Mouse (Mus musculus) intestine, embryonic 15.5 days (tissue): Measurements from ENCODE around the gene Sik2. TPM values are rescaled to one million over a fixed set of nuclear protein-coding genes. Genes with fewer than 3 reads are reported as not detected.

Experiments
- ATAC-seq: fragments of 200-750 bp; cut with Nextera tagmentation; 2 replicates; pipeline ENCODE4 v1.8.0; 2017; ENCODE audit warnings: moderate TSS enrichment, moderate library complexity
- H3K27ac ChIP-seq: fragments of 300-500 bp; sonication (generic); 2 replicates; pipeline ENCODE4 v1.5.1; 2015; ENCODE audit warnings: mild to moderate bottlenecking, inconsistent platforms
- H3K27me3 ChIP-seq: fragments of 300-500 bp; sonication (generic); replicated peaks from 2 replicates; pipeline ENCODE4 v1.6.1; 2015; ENCODE audit warnings: inconsistent platforms
- H3K36me3 ChIP-seq: fragments of 300-500 bp; sonication (generic); 2 replicates; pipeline ENCODE4 v1.6.1; 2015; ENCODE audit warnings: inconsistent platforms
- H3K4me1 ChIP-seq: fragments of 300-500 bp; sonication (generic); replicated peaks from 2 replicates; pipeline ENCODE4 v1.6.1; 2015; ENCODE audit warnings: inconsistent platforms
- H3K4me2 ChIP-seq: fragments of 300-500 bp; sonication (generic); replicated peaks from 2 replicates; pipeline ENCODE4 v1.6.1; 2015; ENCODE audit warnings: mild to moderate bottlenecking, inconsistent platforms
- H3K4me3 ChIP-seq: fragments of 300-500 bp; sonication (generic); replicated peaks from 2 replicates; pipeline ENCODE4 v1.5.1; 2015; ENCODE audit warnings: inconsistent platforms
- H3K9ac ChIP-seq: fragments of 300-500 bp; sonication (generic); 2 replicates; pipeline ENCODE4 v1.6.1; 2015; ENCODE audit warnings: inconsistent platforms
- H3K9me3 ChIP-seq: fragments of 300-500 bp; sonication (generic); 2 replicates; pipeline ENCODE4 v1.6.1; 2016; ENCODE audit warnings: inconsistent platforms
- WGBS: fragments of 180-500 bp; shearing (Covaris S2); methylation state at CpG from one replicate; pipeline ENCODE4 v1.1.7; 2015; 5-methylcytosine and 5-hydroxymethylcytosine counted together
- polyA plus RNA-seq: library from polyadenylated mRNA; unstranded; fragments of >200 nt; fragmentation: Nextera tagmentation; extraction: Ambion mirVana; gene quantifications from 2 replicates; pipeline ENCODE4 v1.2.1, GENCODE M21; 2015

The Sik2 gene
- polyA plus RNA-seq, 1 experiment from 2014 or later, result 14.6 TPM

DNA sequence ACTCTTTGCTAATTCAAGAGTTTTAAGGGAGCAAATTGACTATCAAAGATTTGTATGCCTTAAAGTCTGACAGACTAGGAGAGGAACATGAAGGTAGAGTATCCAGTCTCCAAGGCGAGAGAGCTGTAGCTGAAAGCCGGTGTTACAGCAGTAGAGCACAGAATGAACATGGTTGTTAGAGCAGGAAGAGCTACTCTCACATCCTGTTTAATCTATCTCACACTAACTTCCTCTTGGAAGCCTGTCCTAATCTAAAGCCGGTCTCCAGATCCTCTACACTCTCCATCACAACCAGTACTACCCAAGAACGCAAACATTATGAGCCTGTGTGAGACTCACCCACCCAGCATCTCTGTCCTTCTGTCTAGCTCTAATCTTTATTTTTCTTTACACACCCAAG, 38.5 kb downstream of the Sik2 start:
- WGBS, result 71% methylated on average over 4 of the region's 4 CpGs
- ATAC-seq, result no peak
- no peaks in the 10 kb centered on the region for H3K36me3 ChIP-seq
- H3K4me1 ChIP-seq, result no peaks in the 10 kb centered on the region
- H3K9ac ChIP-seq, result no peak overlapping the region
- H3K9me3 ChIP-seq, result no peaks in the 10 kb centered on the region
- no peak overlapping the region for H3K4me2 ChIP-seq
- no peak overlapping the region for H3K4me3 ChIP-seq
- no peak overlapping the region for H3K27ac ChIP-seq
- H3K27me3 ChIP-seq, result no peaks in the 10 kb centered on the region

- Histone ChIP-seq H3K4me3 (no peak overlapping the region), H3K4me2 (no peak overlapping the region), H3K27me3 (no peaks in the 10 kb centered on the region), H3K4me1 (no peaks in the 10 kb centered on the region), H3K27ac (no peak overlapping the region), H3K36me3 (no peaks in the 10 kb centered on the region), H3K9ac (no peak overlapping the region), H3K9me3 (no peaks in the 10 kb centered on the region)
- WGBS, result 89% methylated on average over 3 of the region's 3 CpGs
- no peak for ATAC-seq
Measured at GRCm38 (mm10) chr9:50969266-50969665, 39.6 kb downstream of the Sik2 start.

- no peak overlapping the region for H3K9ac ChIP-seq
- no peak overlapping the region for H3K27ac ChIP-seq
- WGBS, result 68% methylated on average over 2 of the region's 2 CpGs
- no peaks in the 10 kb centered on the region for H3K9me3 ChIP-seq
- H3K27me3 ChIP-seq, result no peaks in the 10 kb centered on the region
- no peaks in the 10 kb centered on the region for H3K4me1 ChIP-seq
- no peak for ATAC-seq
- H3K4me3 ChIP-seq, result no peak overlapping the region
- H3K36me3 ChIP-seq, result no peaks in the 10 kb centered on the region
- no peak overlapping the region for H3K4me2 ChIP-seq
Measured at GRCm38 (mm10) chr9:50966277-50966676, 42.6 kb downstream of the Sik2 start.

DNA sequence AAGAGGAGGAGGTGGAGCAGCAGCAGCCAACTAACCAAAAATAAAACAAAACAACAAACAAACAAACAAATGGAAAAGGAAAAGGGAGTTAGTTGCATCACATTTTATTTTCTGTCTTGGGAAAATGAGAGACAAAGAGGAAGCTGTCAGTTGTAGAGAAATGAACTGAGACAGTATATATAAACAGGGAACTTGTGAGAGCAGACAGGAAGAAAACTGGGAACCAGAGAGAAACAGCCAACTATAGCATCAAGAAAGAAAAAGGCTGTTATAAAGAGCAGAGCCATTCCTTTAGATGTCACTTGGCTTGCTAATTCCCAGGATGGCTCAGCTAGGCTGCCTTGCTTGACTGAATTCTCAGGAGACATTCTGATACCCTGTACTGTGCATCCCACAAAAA, 43.5 kb downstream of the Sik2 start:
- Histone ChIP-seq H3K27ac (no peak overlapping the region), H3K9me3 (no peaks in the 10 kb centered on the region), H3K36me3 (no peaks in the 10 kb centered on the region), H3K27me3 (no peaks in the 10 kb centered on the region), H3K4me1 (no peaks in the 10 kb centered on the region), H3K4me2 (no peak overlapping the region), H3K4me3 (no peak overlapping the region), H3K9ac (no peak overlapping the region)
- ATAC-seq, result no peak

DNA sequence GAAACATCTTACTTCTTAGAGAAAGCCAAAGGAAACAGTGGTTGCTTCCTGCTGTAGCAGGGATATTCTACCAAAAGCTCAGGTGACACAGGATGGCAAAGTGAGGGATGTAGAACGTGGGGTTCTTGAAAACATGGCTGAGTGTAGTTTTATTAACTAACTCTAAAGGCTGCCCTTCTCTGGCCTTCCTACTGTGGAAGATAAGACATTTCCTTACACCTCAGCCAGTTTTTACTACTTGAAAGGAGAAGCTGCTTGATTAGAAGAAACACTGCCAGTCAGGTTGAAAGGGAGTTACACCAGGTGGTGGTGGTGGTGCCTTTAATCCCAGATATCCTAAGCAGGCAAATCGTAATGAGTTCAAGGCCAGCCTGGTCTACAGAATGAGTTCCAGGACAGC, 44.0 kb downstream of the Sik2 start:
- no peaks in the 10 kb centered on the region for H3K4me1 ChIP-seq
- H3K36me3 ChIP-seq, result no peaks in the 10 kb centered on the region
- no peak overlapping the region for H3K27ac ChIP-seq
- H3K4me2 ChIP-seq, result no peak overlapping the region
- no peak for ATAC-seq
- H3K4me3 ChIP-seq, result no peak overlapping the region
- H3K27me3 ChIP-seq, result no peaks in the 10 kb centered on the region
- H3K9ac ChIP-seq, result no peak overlapping the region
- WGBS, result 70% methylated on average over 2 of the region's 2 CpGs
- H3K9me3 ChIP-seq, result no peaks in the 10 kb centered on the region

DNA sequence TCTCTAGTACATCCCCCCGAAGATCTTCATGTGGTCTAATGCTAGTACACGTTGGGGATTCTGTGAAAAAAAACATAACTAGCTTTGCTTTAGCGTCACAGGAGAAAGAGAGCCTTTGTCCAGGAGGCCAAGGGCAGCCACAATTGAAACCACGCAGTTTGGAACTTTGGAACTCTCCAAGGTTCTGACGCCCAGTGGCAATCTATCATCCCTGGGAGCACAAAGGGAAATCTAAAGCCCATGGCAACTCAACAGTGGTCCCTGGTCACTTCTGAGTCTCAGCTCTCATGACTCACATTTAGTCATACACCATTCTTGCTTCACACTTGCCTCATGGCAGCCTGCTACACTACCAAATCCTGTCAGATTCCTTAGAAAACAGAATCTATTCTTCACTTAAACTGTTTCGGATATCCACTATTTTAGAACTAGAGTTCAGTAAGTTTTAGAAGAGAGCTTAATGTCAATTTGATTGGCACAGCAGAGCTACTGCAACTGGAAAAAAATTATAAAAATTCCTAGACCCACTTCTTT, 50.9 kb downstream of the Sik2 start:
- Histone ChIP-seq H3K9me3 (no peaks in the 10 kb centered on the region), H3K4me1 (no peaks in the 10 kb centered on the region), H3K4me2 (no peak overlapping the region), H3K9ac (no peak overlapping the region), H3K27me3 (no peaks in the 10 kb centered on the region), H3K4me3 (no peak overlapping the region), H3K27ac (no peak overlapping the region), H3K36me3 (no peaks in the 10 kb centered on the region)
- WGBS, result 53% methylated on average over 6 of the region's 6 CpGs
- no peak for ATAC-seq

- H3K4me3 ChIP-seq, result no peak overlapping the region
- H3K4me1 ChIP-seq, result no peaks in the 10 kb centered on the region
- no peak overlapping the region for H3K27ac ChIP-seq
- no peak for ATAC-seq
- H3K4me2 ChIP-seq, result no peak overlapping the region
- H3K36me3 ChIP-seq, result no peaks in the 10 kb centered on the region
- H3K9me3 ChIP-seq, result no peaks in the 10 kb centered on the region
- H3K27me3 ChIP-seq, result no peaks in the 10 kb centered on the region
- no peak overlapping the region for H3K9ac ChIP-seq
- WGBS, result 96% methylated on average over 3 of the region's 3 CpGs
Measured at GRCm38 (mm10) chr9:50955176-50955575, 53.7 kb downstream of the Sik2 start.

DNA sequence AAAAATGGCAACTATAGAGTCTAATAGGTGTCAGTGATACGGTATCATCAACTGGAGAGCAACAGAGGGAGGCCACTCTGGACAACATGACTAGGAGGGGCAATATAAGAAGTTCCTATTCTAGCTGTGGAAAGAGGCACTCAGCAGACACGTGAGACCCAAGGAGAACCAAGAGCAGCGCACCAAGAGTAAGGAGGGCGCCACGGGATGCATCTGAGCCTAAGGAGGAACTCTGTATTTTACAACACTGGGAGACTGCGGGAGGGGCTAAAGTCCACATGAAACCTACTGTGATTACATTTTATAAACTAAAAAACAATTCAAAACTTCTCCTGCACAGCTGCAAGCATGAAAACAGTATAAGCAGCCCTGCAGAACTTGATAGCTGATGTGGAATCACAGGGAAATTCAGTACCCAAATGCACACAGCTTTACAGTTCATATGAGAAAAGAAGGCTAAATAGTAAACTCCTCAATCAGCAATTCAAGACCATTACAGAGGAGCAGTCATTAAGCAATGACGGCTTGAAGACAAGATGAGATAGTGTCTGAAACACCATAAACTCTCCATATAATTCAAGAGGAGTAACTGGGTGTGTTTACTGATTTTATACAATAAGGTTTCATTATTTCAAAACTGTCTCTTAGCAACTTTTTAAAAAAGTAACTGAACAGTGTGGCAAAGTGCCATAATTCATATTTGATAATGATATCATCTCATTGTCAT, 60.6 kb downstream of the Sik2 start:
- Histone ChIP-seq H3K9ac (no peak overlapping the region), H3K4me1 (no peaks in the 10 kb centered on the region), H3K27me3 (no peaks in the 10 kb centered on the region), H3K4me2 (no peak overlapping the region; the same call in 1 of the 2 replicates), H3K9me3 (no peaks in the 10 kb centered on the region), H3K4me3 (no peak overlapping the region), H3K27ac (no peak overlapping the region), H3K36me3 (no peaks in the 10 kb centered on the region)
- WGBS, result 73% methylated on average over 7 of the region's 7 CpGs
- ATAC-seq, result peak; percentile 92

DNA sequence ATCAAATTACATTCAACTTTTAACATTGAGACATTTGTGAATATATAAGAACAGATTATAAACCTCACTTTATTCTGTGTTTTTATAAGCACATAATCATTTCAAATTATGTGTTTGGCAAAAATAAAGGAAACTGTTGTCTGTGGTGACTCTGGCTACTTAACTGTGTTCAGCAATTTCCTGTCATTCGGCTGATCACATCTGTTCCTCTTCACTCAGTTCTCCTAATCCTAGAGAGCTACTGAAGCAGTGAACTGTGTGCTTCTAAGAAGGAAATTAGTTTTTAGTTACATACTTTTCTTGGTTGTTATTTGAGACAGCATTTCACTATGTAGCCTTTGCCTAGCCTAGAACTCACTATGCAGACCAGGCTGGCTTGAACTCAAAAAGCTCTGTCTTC, 62.5 kb downstream of the Sik2 start:
- WGBS, result 51% methylated on average over 1 of the region's 1 CpGs
- Histone ChIP-seq H3K4me2 (no peak overlapping the region), H3K4me3 (no peak overlapping the region), H3K36me3 (no peaks in the 10 kb centered on the region), H3K9ac (no peak overlapping the region), H3K27ac (no peak overlapping the region), H3K27me3 (no peaks in the 10 kb centered on the region), H3K9me3 (no peaks in the 10 kb centered on the region), H3K4me1 (no peaks in the 10 kb centered on the region)
- no peak for ATAC-seq

GRCm38 (mm10) chr9:50944826-50945225, 64.0 kb downstream of the Sik2 start:
- H3K27me3 ChIP-seq, result no peaks in the 10 kb centered on the region

DNA sequence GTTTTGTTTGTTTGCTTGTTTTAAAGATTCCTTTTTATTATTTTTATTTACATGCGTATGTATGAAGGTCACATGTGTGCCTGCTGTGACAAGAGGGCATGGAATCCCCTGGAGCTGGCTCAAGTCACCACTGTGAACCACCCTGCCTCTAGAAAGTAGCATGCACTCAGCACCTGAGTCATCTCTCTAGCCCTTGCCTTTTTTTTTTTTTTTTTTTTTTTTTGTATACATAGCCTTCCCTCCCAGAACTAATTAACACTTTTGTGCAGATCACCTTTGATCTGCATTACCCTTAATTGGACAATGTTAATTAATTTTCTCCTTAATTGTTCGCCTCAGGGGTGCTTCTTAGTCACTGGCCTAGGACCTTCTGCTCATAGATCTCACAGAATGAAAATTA, 66.2 kb downstream of the Sik2 start:
- no peaks in the 10 kb centered on the region for H3K9me3 ChIP-seq
- H3K4me1 ChIP-seq, result no peaks in the 10 kb centered on the region
- no peak overlapping the region for H3K4me2 ChIP-seq
- H3K27ac ChIP-seq, result no peak overlapping the region
- H3K4me3 ChIP-seq, result no peak overlapping the region
- 94% methylated on average over 2 of the region's 2 CpGs for WGBS
- no peak for ATAC-seq
- H3K9ac ChIP-seq, result no peak overlapping the region
- H3K27me3 ChIP-seq, result no peaks in the 10 kb centered on the region
- H3K36me3 ChIP-seq, result no peaks in the 10 kb centered on the region

More at GRCm38 (mm10) chr9:50944826-50945225, 64.0 kb downstream of the Sik2 start:
- Histone ChIP-seq H3K9ac (no peak overlapping the region), H3K4me2 (no peak overlapping the region), H3K27ac (no peak overlapping the region), H3K36me3 (no peaks in the 10 kb centered on the region), H3K9me3 (no peaks in the 10 kb centered on the region), H3K4me3 (no peak overlapping the region), H3K4me1 (no peaks in the 10 kb centered on the region)
- ATAC-seq, result no peak
- WGBS, result 95% methylated on average over 1 of the region's 1 CpGs

DNA sequence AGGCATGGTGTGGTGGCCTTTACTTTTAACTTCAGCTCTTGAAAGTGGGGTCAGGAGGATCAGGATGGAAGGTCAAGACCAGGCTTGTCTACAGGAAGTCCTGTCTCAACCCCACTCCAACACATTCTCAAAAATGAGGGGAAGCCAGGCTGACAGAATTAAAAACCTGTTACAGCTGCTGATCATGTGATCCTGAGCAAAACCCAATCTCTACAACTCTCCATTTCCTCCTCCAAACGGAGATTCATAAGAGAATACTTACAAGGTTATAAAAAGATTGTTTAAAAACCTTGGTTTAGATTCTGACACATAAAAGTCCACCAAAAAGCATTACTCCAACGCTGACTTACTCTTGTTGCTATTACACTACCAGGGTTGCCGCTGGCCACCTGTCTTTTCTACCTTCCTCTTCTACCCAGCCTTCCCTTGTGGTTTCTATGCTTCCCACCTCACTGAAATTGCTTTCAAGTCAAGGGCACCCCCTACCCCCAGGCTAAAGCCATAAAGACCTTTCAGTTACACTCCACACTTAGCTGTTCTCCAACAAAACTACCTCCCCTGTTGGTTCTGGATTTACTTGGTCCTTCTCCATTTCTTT, 67.0 kb downstream of the Sik2 start:
- Histone ChIP-seq H3K27ac (no peak overlapping the region), H3K4me1 (no peaks in the 10 kb centered on the region), H3K9ac (no peak overlapping the region), H3K36me3 (no peaks in the 10 kb centered on the region), H3K4me3 (no peak overlapping the region), H3K27me3 (no peaks in the 10 kb centered on the region), H3K4me2 (no peak overlapping the region), H3K9me3 (no peaks in the 10 kb centered on the region)
- no peak for ATAC-seq
- WGBS, result 76% methylated on average over 3 of the region's 3 CpGs

- H3K4me1 ChIP-seq, result no peaks in the 10 kb centered on the region
- ATAC-seq, result no peak
- 0 out of 2 replicates have a peak, but pooled peaks cover 3% of the 10 kb centered on the region for H3K36me3 ChIP-seq
- no peak overlapping the region for H3K9ac ChIP-seq
- no peak overlapping the region for H3K4me3 ChIP-seq
- no peak overlapping the region for H3K4me2 ChIP-seq
- H3K27me3 ChIP-seq, result no peaks in the 10 kb centered on the region
- H3K27ac ChIP-seq, result no peak overlapping the region
- no peaks in the 10 kb centered on the region for H3K9me3 ChIP-seq
Measured at GRCm38 (mm10) chr9:50929986-50930385, 78.9 kb downstream of the Sik2 start.
